Mouse (Mus musculus): ENCODE data around the gene Col4a3bp.

Col4a3bp gene

DNA sequence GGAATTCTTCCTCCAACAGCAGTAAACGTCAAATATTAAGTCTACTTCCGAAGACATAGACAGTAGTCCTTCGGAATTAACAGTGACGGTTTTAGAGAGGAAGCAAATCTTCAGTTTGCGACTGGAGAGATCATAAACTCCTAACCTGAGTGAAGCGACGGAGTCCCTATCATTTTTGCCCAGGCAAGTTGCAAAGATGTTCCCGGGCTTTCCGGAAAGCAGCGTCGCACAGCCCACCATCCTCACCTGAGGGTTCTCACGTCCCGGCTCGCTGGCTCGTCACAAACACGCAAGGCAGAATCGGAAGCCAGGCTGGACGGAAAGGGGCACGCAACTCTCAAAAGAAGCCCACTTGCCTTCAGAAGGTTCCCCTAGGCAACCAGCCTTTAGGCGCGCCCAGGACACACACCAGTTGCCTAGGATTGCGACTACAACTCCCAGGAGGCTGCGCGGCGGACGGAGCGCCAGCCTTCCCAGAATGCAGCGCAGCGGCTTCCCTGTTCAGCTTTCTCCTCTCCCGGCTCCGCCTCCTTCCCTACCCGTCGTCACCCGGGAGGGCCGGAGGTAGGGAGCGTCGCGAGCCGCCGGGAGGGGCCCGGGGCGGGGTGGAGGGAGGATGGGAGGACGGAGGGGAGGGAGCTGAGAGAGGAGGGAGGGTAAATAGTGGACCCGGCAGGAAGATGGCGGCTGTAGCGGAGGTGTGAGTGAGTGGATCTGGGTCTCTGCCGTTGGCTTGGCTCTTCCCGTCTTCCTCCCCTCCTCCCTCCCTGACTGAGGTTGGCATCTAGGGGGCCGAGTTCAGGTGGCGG, at the start of gene Col4a3bp, which contains the start of gene Polk:
Col4a3bp (plus strand) TSS at position 538 of the 809 bp plus-strand sequence.
Polk (minus strand) TSS at position 499 of the 809 bp plus-strand sequence.
- DNase-seq (ENCODE audit: low spot score), result peak; percentile 94

DNA sequence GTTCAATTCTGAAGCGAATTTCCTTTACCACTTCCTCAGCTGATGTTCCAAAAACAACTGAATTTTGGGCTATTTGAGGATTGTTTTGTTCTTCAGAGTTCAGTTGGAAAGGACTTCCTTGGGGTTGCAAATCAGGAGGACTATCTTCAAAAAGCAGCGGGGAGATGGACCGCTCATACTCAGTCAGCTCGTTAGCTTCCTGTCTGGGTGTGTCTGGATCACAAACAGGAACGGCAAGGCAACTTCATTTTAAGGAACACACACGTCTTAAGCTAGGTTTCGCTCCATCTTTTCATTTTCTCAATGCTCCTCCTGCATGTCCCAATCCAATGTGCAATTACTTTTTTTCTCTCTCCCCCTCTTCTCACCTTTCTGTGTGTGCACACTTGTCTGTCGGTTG, 45.8 kb upstream of the Col4a3bp start:
- DNase-seq (ENCODE audit: low spot score), result no peak

- DNase-seq (ENCODE audit: low spot score), result no peak
These were observed 42.5 kb upstream of the Col4a3bp start for GRCm38 (mm10) chr13:96499891-96500290.

GRCm38 (mm10) chr13:96505661-96506060, 36.8 kb upstream of the Col4a3bp start:
- DNase-seq (ENCODE audit: low spot score), result no peak

DNA sequence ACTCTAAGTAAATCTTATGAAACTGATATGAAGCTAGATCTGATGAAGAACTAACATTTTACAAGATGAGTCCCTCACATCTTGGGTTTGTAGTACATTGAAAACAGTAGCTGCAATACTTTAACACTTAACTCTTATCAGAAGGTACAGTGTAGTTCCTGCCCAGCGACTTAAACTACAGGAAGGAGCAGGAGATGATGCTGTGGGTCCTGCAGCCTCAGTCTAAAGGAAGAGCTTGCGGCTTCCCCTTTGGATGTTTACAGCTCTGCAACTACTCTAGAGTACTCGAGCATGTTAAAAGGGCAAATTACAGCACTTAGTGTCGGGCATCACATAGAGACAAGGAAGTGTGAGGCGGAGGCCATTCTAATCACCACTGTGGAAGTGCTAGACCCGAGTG, 36.1 kb upstream of the Col4a3bp start:
- no peak for DNase-seq (ENCODE audit: low spot score)

DNA sequence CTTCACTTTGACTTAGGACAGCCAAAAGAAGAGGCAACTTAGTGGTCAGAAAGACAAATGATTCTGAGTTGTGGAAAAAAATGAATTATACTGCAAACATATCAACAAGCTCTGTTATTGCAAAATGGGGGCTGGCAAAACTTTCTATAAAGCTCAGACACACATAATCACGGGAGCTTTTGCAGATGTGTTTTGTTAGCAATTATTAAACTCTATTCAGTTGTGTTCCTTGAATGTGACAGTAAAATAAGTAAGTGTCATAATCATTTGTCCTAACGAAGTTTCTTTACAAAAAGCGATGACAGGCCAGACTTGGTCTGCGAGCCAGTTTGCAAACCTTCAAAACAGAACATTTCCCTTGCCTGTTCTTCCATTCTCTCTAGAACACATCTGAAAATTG, 34.9 kb upstream of the Col4a3bp start:
- DNase-seq (ENCODE audit: low spot score), result no peak

DNA sequence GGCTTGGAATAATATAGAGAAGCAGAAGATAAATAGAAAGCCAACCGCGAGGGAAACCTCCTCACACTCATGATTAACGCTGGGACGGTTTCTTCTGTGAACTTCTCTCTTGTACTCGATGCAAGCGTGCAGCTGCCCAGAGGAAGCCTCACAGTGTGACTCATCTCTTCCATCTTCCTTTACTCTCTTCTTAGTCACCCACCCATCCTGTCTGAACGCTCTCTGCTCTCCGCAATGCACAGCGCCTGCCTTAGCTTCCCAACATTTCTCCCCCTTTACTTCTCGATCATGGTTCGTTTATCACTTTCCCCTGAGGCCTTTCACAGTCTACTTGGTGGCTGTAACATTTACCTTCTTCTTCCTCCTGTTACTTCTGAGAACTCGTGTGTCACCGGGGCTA, 31.8 kb upstream of the Col4a3bp start:
- DNase-seq (ENCODE audit: low spot score), result no peak

DNA sequence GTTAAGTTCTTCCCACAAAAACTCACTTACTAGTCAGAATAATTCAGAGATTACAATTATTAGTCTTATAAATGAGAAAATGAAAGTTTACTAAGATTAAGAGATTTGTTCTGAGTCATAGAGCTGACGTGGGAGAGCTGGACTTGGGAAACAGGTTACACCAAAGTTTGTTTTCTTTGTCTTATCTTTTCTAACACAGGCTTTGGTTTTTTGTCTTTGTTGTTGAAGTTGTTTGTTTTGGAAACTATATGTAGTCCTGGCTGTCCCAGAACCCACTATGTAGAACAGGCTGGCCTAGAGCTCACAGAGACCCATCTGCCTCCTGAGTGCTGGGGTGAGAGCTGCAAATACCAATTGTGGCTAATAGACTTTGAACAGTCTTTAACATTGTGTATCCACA, 31.2 kb upstream of the Col4a3bp start:
- no peak for DNase-seq (ENCODE audit: low spot score)

DNA sequence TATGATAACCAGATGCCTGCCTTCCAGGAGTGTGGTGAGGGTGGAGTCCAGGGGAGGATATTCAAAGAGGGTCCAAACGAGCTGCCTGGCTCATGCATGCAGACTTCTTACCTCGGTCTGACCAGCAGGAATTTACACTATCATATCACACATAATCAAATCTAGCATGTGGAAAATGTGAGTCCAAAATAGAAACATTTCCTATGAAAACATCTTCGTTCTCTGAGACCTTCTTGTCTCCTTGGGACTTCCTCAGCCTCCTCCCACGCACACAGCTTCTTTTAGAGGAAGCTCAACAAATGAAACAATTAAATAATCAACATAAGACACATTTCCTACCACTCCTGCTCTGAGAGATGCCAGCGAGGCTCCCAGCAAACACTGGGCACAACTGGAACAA, 30.5 kb upstream of the Col4a3bp start:
- DNase-seq (ENCODE audit: low spot score), result no peak

DNA sequence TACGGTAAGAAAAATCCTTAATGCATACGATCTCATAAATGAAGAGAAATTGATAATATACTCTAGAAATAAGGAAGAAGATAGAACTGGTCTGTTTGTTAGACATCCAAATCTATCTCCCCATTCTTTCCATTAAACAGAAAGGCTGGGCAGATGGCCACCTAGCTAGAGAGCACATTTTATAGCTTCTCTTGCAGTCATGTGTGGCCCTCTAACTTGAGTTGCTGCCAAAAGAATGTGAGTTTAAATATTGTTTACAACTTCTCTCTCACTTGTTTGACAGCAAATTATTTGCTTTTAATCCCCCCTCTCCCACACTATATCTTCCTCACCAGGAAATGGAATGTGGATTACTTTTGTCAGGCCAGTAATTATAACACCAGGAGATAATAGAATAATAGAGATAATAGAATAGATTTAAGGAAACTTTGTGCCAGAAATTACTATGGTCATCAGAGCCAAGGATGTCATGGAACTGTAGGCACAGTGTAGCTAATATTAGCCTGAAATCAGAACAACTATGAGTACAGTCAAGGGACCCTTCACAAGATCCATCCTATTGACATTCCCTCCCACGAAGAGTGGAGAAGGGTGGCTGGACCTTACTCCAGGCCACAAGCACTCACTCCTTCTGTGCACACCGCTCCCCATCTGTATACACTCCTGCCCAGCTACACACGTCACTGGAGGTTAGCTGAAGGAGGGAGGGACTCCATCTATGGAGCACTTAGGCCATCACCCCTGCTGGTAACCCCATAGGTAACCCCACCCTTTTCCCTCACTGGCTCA, 28.1 kb upstream of the Col4a3bp start:
- no peak for DNase-seq (ENCODE audit: low spot score)

DNA sequence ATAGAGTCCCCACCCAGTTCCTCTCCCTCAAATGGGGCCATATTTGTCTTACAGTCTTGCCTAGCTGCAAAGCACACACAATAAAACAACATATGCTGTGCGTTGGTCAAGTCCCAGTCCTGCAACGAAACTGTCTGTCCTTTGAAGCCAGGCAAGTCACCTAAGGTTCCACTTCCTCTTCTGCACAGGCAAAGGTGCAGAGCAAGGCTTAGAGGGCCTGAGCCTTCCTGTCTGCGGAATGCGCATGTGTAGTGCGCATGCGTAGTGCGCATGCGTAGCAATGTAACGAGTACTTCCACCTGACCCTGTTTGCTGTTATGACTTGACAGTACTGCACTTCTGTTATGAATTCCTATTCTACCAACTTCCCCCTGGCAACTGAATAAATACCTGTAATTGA, 26.2 kb upstream of the Col4a3bp start:
- no peak for DNase-seq (ENCODE audit: low spot score)

GRCm38 (mm10) chr13:96517335-96517734, 25.1 kb upstream of the Col4a3bp start:
- DNase-seq (ENCODE audit: low spot score), result no peak

DNA sequence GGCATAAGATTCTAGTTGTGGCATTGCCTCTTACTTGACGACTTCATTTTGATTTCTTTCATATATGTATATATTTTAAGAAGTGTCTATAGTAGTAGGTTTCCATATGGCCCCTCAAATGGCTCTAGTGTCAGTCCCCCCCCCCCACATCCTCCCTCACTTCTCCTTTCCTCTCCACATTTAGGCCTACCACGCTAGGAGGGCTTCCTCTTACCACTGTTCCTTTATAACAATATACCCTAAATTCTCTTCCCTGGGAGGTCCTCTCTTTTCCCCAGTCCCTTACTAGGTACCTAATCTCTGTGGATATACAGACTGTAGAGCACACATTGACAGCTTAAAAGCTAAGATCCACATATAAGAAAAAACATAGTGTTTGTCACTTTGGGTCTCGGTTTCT, 21.1 kb upstream of the Col4a3bp start:
- DNase-seq (ENCODE audit: low spot score), result no peak

DNA sequence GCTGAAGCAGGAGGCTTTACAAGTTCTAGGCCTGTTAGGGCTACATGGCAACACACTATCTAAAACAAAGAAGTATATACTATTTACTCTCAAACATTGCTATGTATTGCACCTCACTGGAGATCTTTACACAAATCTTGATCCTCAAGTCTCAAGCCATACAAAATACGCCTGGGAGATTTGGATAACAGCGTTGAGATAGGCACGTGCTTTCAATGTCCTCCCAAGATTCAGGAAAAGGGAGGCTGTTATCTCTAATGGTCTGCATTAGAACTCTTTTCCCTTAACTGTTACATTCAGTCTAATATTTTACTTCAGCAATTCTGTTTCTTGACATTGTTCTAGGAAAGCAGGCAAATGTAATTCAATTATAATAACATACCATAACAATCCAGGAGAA, 15.4 kb upstream of the Col4a3bp start:
- no peak for DNase-seq (ENCODE audit: low spot score)

- no peak for DNase-seq (ENCODE audit: low spot score)
These were observed 14.6 kb upstream of the Col4a3bp start for GRCm38 (mm10) chr13:96527856-96528255.

DNA sequence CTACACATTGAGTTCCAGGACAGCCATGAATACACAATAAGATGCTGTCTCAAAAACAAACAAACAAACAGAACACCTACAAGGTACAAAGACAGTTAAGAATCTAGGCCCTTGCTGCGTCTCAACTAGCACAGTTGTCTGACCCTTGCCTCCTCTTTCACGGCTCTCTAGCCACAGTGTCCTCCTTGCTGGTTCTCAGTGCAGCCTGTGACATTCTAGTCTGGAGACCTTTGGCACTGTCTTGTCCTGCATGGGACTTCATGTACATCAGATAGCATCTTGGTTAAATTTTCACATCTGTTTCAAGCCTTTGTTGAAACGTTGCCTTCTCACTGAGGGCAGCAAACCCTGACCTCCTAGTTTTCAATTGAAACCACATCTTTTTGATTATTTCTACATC, 13.6 kb upstream of the Col4a3bp start:
- no peak for DNase-seq (ENCODE audit: low spot score)

GRCm38 (mm10) chr13:96529542-96529941, 12.9 kb upstream of the Col4a3bp start:
- DNase-seq (ENCODE audit: low spot score), result no peak

GRCm38 (mm10) chr13:96530064-96530463, 12.4 kb upstream of the Col4a3bp start:
- no peak for DNase-seq (ENCODE audit: low spot score)

- peak; percentile 64 for DNase-seq (ENCODE audit: low spot score)
These were observed 10.2 kb upstream of the Col4a3bp start for GRCm38 (mm10) chr13:96532176-96532575.

GRCm38 (mm10) chr13:96533742-96534141, 8.7 kb upstream of the Col4a3bp start:
- DNase-seq (ENCODE audit: low spot score), result no peak

GRCm38 (mm10) chr13:96536821-96537572, 5.4 kb upstream of the Col4a3bp start:
- DNase-seq (ENCODE audit: low spot score), result no peak

- no peak for DNase-seq (ENCODE audit: low spot score)
These were observed 4.3 kb upstream of the Col4a3bp start for GRCm38 (mm10) chr13:96538103-96538502.

GRCm38 (mm10) chr13:96541381-96541780, 1.0 kb upstream of the Col4a3bp start:
- DNase-seq (ENCODE audit: low spot score), result no peak
